Mouse (Mus musculus): ENCODE results near the gene Ankrd2.

- TF ChIP-seq TAL1 (conservative IDR thresholded peaks at IDR 0.05; ENCODE audit: low read depth, low read length) (no peak), GATA1 (IDR thresholded peaks at IDR 0.05; ENCODE audit: borderline replicate concordance, low read length) (no peak), CTCF (IDR thresholded peaks at IDR 0.05; ENCODE audit: low read depth, low read length) (no peak), POLR2AphosphoS5 (IDR thresholded peaks at IDR 0.05; ENCODE audit: insufficient replicate concordance, low read depth, low read length) (no peak)
Observed at GRCm38 (mm10) chr19:42016251-42016650, 19.5 kb upstream of the Ankrd2 start.
